Mouse (Mus musculus) bone marrow macrophage, adult 2 months (primary cell): ENCODE data around the gene Map2k7.

Experiments
- CTCF ChIP-seq: IDR thresholded peaks from 2 replicates; pipeline ENCODE4 v1.5.1; 2012; ENCODE audit warnings: low read depth, mild to moderate bottlenecking, low read length, moderate library complexity
- POLR2A ChIP-seq: IDR thresholded peaks from 2 replicates; pipeline ENCODE4 v1.6.1; 2012; ENCODE audit warnings: mild to moderate bottlenecking, low read depth, low read length, borderline replicate concordance

- TF ChIP-seq POLR2A = no peak
- no peak for TF ChIP-seq CTCF
Measured at GRCm38 (mm10) chr8:4207016-4207350, 31.6 kb upstream of the Map2k7 start.
